Mouse (Mus musculus) midbrain, embryonic 13.5 days (tissue): ENCODE measurements around the gene Csmd2. TPM values are rescaled to one million over a fixed set of nuclear protein-coding genes. Genes with fewer than 3 reads are reported as not detected.
A peak's percentile ranks its signal among the peaks of the same experiment; 100 is the strongest.

Source experiments
- ATAC-seq: fragments of 200-750 bp; cut with Nextera tagmentation; 2 replicates; pipeline ENCODE4 v1.8.0; 2017; ENCODE audit warnings: mild to moderate bottlenecking, moderate TSS enrichment, moderate library complexity
- H3K27ac ChIP-seq: fragments of 300-500 bp; sonication (generic); 2 replicates; pipeline ENCODE4 v1.5.1; 2015; ENCODE audit warnings: inconsistent platforms, mild to moderate bottlenecking, moderate library complexity
- H3K27me3 ChIP-seq: fragments of 300-500 bp; sonication (generic); 2 replicates; pipeline ENCODE4 v1.6.1; 2015; ENCODE audit warnings: mild to moderate bottlenecking, inconsistent platforms
- H3K36me3 ChIP-seq: fragments of 300-500 bp; sonication (generic); 2 replicates; pipeline ENCODE4 v1.6.1; 2015; ENCODE audit warnings: mild to moderate bottlenecking, inconsistent platforms
- H3K4me1 ChIP-seq: fragments of 300-500 bp; sonication (generic); replicated peaks from 2 replicates; pipeline ENCODE4 v1.6.1; 2015; ENCODE audit warnings: inconsistent platforms
- H3K4me2 ChIP-seq: fragments of 300-500 bp; sonication (generic); replicated peaks from 2 replicates; pipeline ENCODE4 v1.6.1; 2015; ENCODE audit warnings: moderate library complexity, mild to moderate bottlenecking, inconsistent platforms
- H3K4me3 ChIP-seq: fragments of 300-500 bp; sonication (generic); replicated peaks from 2 replicates; pipeline ENCODE4 v1.5.1; 2015; ENCODE audit warnings: mild to moderate bottlenecking, inconsistent platforms
- H3K9ac ChIP-seq: fragments of 300-500 bp; sonication (generic); replicated peaks from 2 replicates; pipeline ENCODE4 v1.6.1; 2015; ENCODE audit warnings: mild to moderate bottlenecking, inconsistent platforms
- H3K9me3 ChIP-seq: fragments of 300-500 bp; sonication (generic); 2 replicates; pipeline ENCODE4 v1.6.1; 2016; ENCODE audit warnings: mild to moderate bottlenecking, inconsistent platforms
- WGBS: fragments of 180-500 bp; shearing (Covaris S2); methylation state at CpG from one replicate; pipeline ENCODE4 v1.1.7; 2015; 5-methylcytosine and 5-hydroxymethylcytosine counted together
- polyA plus RNA-seq: library from polyadenylated mRNA; unstranded; fragments of >200 nt; fragmentation: Nextera tagmentation; extraction: Ambion mirVana; gene quantifications from 2 replicates; pipeline ENCODE4 v1.2.1, GENCODE M21; 2015

Csmd2 gene
- polyA plus RNA-seq, 1 experiment from 2014 or later: 9.2 TPM

- Histone ChIP-seq H3K9me3 (no peaks in the 10 kb centered on the region), H3K4me3 (no peak overlapping the region), H3K27ac (no peak overlapping the region), H3K27me3 (no peaks in the 10 kb centered on the region), H3K36me3 (peaks cover 17% of the 10 kb centered on the region), H3K4me1 (no peaks in the 10 kb centered on the region), H3K9ac (no peak overlapping the region), H3K4me2 (no peak overlapping the region)
- WGBS: 39% methylated on average over 2 of the region's 2 CpGs
- no peak for ATAC-seq
Observed at GRCm38 (mm10) chr4:128378946-128379345, 391.3 kb downstream of the Csmd2 start.

DNA sequence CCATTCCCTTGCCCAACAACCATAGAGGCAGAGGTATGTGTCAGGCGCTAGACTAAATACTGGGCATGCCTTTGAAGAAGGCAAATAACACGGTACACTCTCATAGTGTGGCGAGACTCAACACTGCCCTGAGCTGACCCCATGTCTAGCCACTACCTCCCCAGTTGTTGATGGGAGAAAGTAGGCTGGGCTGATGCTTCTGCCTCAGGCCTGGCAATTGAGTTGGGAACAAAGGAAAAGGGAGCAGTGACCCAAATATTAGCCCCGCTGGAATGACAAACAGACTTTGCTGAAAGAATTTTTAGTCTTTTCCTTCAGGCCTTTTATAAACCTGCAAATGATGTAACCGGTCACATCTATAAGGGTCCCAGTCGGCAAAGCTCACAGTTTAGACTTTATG is 393.7 kb downstream of the Csmd2 start:
- Histone ChIP-seq H3K36me3 (peaks cover 26% of the 10 kb centered on the region), H3K27me3 (no peaks in the 10 kb centered on the region), H3K9me3 (no peaks in the 10 kb centered on the region), H3K4me2 (no peak overlapping the region), H3K4me3 (no peak overlapping the region), H3K27ac (no peak overlapping the region), H3K4me1 (no peaks in the 10 kb centered on the region), H3K9ac (no peak overlapping the region)
- ATAC-seq: no peak
- WGBS: 84% methylated on average over 6 of the region's 6 CpGs

GRCm38 (mm10) chr4:128383800-128384199 is 396.1 kb downstream of the Csmd2 start:
- peaks cover 26% of the 10 kb centered on the region for H3K36me3 ChIP-seq
- 92% methylated on average over 7 of the region's 7 CpGs for WGBS
- no peaks in the 10 kb centered on the region for H3K4me1 ChIP-seq
- no peaks in the 10 kb centered on the region for H3K27me3 ChIP-seq
- H3K27ac ChIP-seq: no peak overlapping the region
- H3K4me2 ChIP-seq: no peak overlapping the region
- H3K4me3 ChIP-seq: no peak overlapping the region
- H3K9ac ChIP-seq: no peak overlapping the region
- H3K9me3 ChIP-seq: no peaks in the 10 kb centered on the region
- no peak for ATAC-seq

- 90% methylated on average over 5 of the region's 5 CpGs for WGBS
- 0 out of 2 replicates have a peak, but pooled peaks cover 2% of the 10 kb centered on the region for H3K27me3 ChIP-seq
- no peak overlapping the region for H3K4me2 ChIP-seq
- H3K36me3 ChIP-seq: peaks cover 34% of the 10 kb centered on the region
- no peak overlapping the region for H3K27ac ChIP-seq
- peaks cover 10% of the 10 kb centered on the region for H3K4me1 ChIP-seq
- H3K4me3 ChIP-seq: no peak overlapping the region
- H3K9me3 ChIP-seq: no peaks in the 10 kb centered on the region
- H3K9ac ChIP-seq: no peak overlapping the region
- no peak for ATAC-seq
Observed at GRCm38 (mm10) chr4:128391484-128391883, 403.8 kb downstream of the Csmd2 start.

- no peak for ATAC-seq
- Histone ChIP-seq H3K9me3 (no peaks in the 10 kb centered on the region), H3K4me2 (no peak overlapping the region), H3K27me3 (0 out of 2 replicates have a peak, but pooled peaks cover 2% of the 10 kb centered on the region), H3K36me3 (peaks cover 36% of the 10 kb centered on the region), H3K4me3 (no peak overlapping the region), H3K4me1 (peaks cover 18% of the 10 kb centered on the region), H3K9ac (no peak overlapping the region), H3K27ac (no peak overlapping the region)
- WGBS: 6% methylated on average over 3 of the region's 3 CpGs
Observed at GRCm38 (mm10) chr4:128392279-128392678, 404.6 kb downstream of the Csmd2 start.

- ATAC-seq: no peak
- Histone ChIP-seq H3K4me1 (peaks cover 18% of the 10 kb centered on the region), H3K27me3 (0 out of 2 replicates have a peak, but pooled peaks cover 2% of the 10 kb centered on the region), H3K36me3 (peaks cover 42% of the 10 kb centered on the region), H3K9ac (no peak overlapping the region), H3K4me3 (no peak overlapping the region), H3K9me3 (no peaks in the 10 kb centered on the region), H3K27ac (no peak overlapping the region), H3K4me2 (no peak overlapping the region)
- WGBS: 88% methylated on average over 4 of the region's 4 CpGs
Observed at GRCm38 (mm10) chr4:128393864-128394263, 406.2 kb downstream of the Csmd2 start.

- Histone ChIP-seq H3K9me3 (no peaks in the 10 kb centered on the region), H3K27ac (no peak overlapping the region), H3K9ac (no peak overlapping the region), H3K4me1 (peaks cover 18% of the 10 kb centered on the region), H3K27me3 (0 out of 2 replicates have a peak, but pooled peaks cover 2% of the 10 kb centered on the region), H3K4me3 (no peak overlapping the region), H3K4me2 (no peak overlapping the region), H3K36me3 (peaks cover 32% of the 10 kb centered on the region)
- no peak for ATAC-seq
- 88% methylated on average over 5 of the region's 5 CpGs for WGBS
Observed at GRCm38 (mm10) chr4:128396616-128397015, 409.0 kb downstream of the Csmd2 start.

- H3K4me2 ChIP-seq: no peak overlapping the region
- no peak for ATAC-seq
- H3K9ac ChIP-seq: no peak overlapping the region
- H3K9me3 ChIP-seq: no peaks in the 10 kb centered on the region
- H3K4me3 ChIP-seq: no peak overlapping the region
- H3K4me1 ChIP-seq: peaks cover 8% of the 10 kb centered on the region; the same call in 1 of the 2 replicates
- peaks cover 32% of the 10 kb centered on the region for H3K36me3 ChIP-seq
- no peak overlapping the region for H3K27ac ChIP-seq
- 83% methylated on average over 7 of the region's 7 CpGs for WGBS
- H3K27me3 ChIP-seq: 0 out of 2 replicates have a peak, but pooled peaks cover 2% of the 10 kb centered on the region
Observed at GRCm38 (mm10) chr4:128397804-128398203, 410.1 kb downstream of the Csmd2 start.

DNA sequence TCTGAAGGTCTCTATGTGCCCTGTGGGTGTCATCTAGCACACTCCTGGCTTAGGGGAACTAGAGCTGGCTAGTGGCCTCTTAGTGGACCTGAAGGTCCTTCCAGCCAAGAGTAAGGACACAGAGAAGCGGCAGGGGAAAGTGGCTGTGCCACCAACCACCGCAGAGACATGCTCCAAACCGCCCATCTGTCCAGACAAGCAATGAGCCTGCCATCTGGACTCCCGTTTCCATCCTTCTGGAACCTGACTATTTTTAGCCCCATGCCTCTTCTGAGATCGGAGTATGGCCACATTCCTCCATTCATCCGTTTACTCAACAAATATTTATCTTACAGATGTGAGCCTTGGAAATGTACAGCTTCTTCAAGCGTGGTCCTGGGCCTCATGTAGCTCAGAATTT is 411.3 kb downstream of the Csmd2 start:
- no peaks in the 10 kb centered on the region for H3K9me3 ChIP-seq
- no peak overlapping the region for H3K9ac ChIP-seq
- H3K4me3 ChIP-seq: no peak overlapping the region
- 0 out of 2 replicates have a peak, but pooled peaks cover 2% of the 10 kb centered on the region for H3K27me3 ChIP-seq
- no peak overlapping the region for H3K27ac ChIP-seq
- WGBS: 74% methylated on average over 7 of the region's 7 CpGs
- peaks cover 8% of the 10 kb centered on the region; the same call in 1 of the 2 replicates for H3K4me1 ChIP-seq
- no peak overlapping the region for H3K4me2 ChIP-seq
- peaks cover 29% of the 10 kb centered on the region for H3K36me3 ChIP-seq
- ATAC-seq: no peak

GRCm38 (mm10) chr4:128400016-128400415 is 412.4 kb downstream of the Csmd2 start:
- WGBS: 69% methylated on average over 6 of the region's 6 CpGs
- Histone ChIP-seq H3K4me2 (no peak overlapping the region), H3K4me1 (peaks cover 8% of the 10 kb centered on the region; the same call in 1 of the 2 replicates), H3K27me3 (0 out of 2 replicates have a peak, but pooled peaks cover 2% of the 10 kb centered on the region), H3K9me3 (no peaks in the 10 kb centered on the region), H3K4me3 (no peak overlapping the region), H3K36me3 (peaks cover 25% of the 10 kb centered on the region), H3K9ac (no peak overlapping the region), H3K27ac (no peak overlapping the region)
- no peak for ATAC-seq

GRCm38 (mm10) chr4:128401591-128401990 is 413.9 kb downstream of the Csmd2 start:
- 69% methylated on average over 3 of the region's 3 CpGs for WGBS
- Histone ChIP-seq H3K4me3 (no peak overlapping the region), H3K27me3 (no peaks in the 10 kb centered on the region), H3K27ac (peak overlapping the region; percentile 17; the same call in 1 of the 2 replicates), H3K4me1 (peaks cover 7% of the 10 kb centered on the region; the same call in 1 of the 2 replicates), H3K9me3 (no peaks in the 10 kb centered on the region), H3K4me2 (no peak overlapping the region), H3K9ac (no peak overlapping the region), H3K36me3 (peaks cover 18% of the 10 kb centered on the region)
- no peak for ATAC-seq

- Histone ChIP-seq H3K36me3 (peaks cover 17% of the 10 kb centered on the region), H3K4me3 (no peak overlapping the region), H3K4me2 (no peak overlapping the region), H3K4me1 (no peaks in the 10 kb centered on the region; the same call in 1 of the 2 replicates), H3K27me3 (no peaks in the 10 kb centered on the region), H3K27ac (no peak overlapping the region), H3K9ac (no peak overlapping the region), H3K9me3 (no peaks in the 10 kb centered on the region)
- WGBS: 63% methylated on average over 1 of the region's 1 CpGs
- no peak for ATAC-seq
Observed at GRCm38 (mm10) chr4:128402706-128403105, 415.0 kb downstream of the Csmd2 start.

GRCm38 (mm10) chr4:128405576-128405975 is 417.9 kb downstream of the Csmd2 start:
- H3K9me3 ChIP-seq: no peaks in the 10 kb centered on the region
- H3K4me2 ChIP-seq: no peak overlapping the region
- H3K9ac ChIP-seq: no peak overlapping the region
- peaks cover 10% of the 10 kb centered on the region for H3K36me3 ChIP-seq
- no peak overlapping the region for H3K4me3 ChIP-seq
- H3K27ac ChIP-seq: no peak overlapping the region
- no peaks in the 10 kb centered on the region for H3K4me1 ChIP-seq
- ATAC-seq: no peak
- H3K27me3 ChIP-seq: no peaks in the 10 kb centered on the region
- WGBS: 87% methylated on average over 3 of the region's 3 CpGs
